Mouse (Mus musculus): ENCODE data around the gene Ascl3.

- TF ChIP-seq CTCF (IDR thresholded peaks at IDR 0.05; ENCODE audit: low read depth) (no peak), EP300 (IDR thresholded peaks at IDR 0.05; ENCODE audit: low read depth) (no peak)
These were observed 18.0 kb downstream of the Ascl3 start for GRCm38 (mm10) chr7:109713434-109713982.
